Mouse (Mus musculus): ENCODE results near the gene Sowaha.

- no peak for TF ChIP-seq CTCF (IDR thresholded peaks at IDR 0.05; ENCODE audit: insufficient read depth, low read depth, low read length)
- no peak for TF ChIP-seq POLR2A (IDR thresholded peaks at IDR 0.05; ENCODE audit: insufficient read depth, low read depth, low read length)
Measured at GRCm38 (mm10) chr11:53507098-53507805, 27.2 kb upstream of the Sowaha start.
